Mouse (Mus musculus) intestine, embryonic 14.5 days (tissue): ENCODE data around the gene Rpl34. TPM values are rescaled to one million over a fixed set of nuclear protein-coding genes. Genes with fewer than 3 reads are reported as not detected.

Experiments
- ATAC-seq: fragments of 200-750 bp; cut with Nextera tagmentation; replicated peaks from 2 replicates; pipeline ENCODE4 v1.8.0; 2017; ENCODE audit warnings: low read depth, moderate number of reproducible peaks, moderate TSS enrichment, moderate library complexity; ENCODE audit not compliant: low FRiP score, low TSS enrichment
- DNase-seq: peaks from one replicate; pipeline ENCODE4 v3.0.0-alpha.2; 2018; ENCODE audit warnings: low spot score
- H3K27ac ChIP-seq: fragments of 300-500 bp; sonication (generic); 2 replicates; pipeline ENCODE4 v1.5.1; 2014; ENCODE audit warnings: low read depth, mild to moderate bottlenecking, control low read depth
- H3K27me3 ChIP-seq: fragments of 300-500 bp; sonication (generic); replicated peaks from 2 replicates; pipeline ENCODE4 v1.6.1; 2014; ENCODE audit warnings: low read length, control low read depth; ENCODE audit not compliant: control insufficient read depth, insufficient read depth
- H3K36me3 ChIP-seq: fragments of 300-500 bp; sonication (generic); 2 replicates; pipeline ENCODE4 v1.6.1; 2014; ENCODE audit warnings: low read length, control low read depth; ENCODE audit not compliant: control insufficient read depth, insufficient read depth
- H3K4me1 ChIP-seq: fragments of 300-500 bp; sonication (generic); replicated peaks from 2 replicates; pipeline ENCODE4 v1.6.1; 2014; ENCODE audit warnings: low read length, control low read depth, mixed read lengths; ENCODE audit not compliant: control insufficient read depth, insufficient read depth
- H3K4me2 ChIP-seq: fragments of 300-500 bp; sonication (generic); 2 replicates; pipeline ENCODE4 v1.6.1; 2014; ENCODE audit warnings: low read length
- H3K4me3 ChIP-seq: fragments of 300-500 bp; sonication (generic); 2 replicates; pipeline ENCODE4 v1.5.1; 2014; ENCODE audit warnings: low read depth, low read length, control low read depth, mixed read lengths
- H3K9ac ChIP-seq: fragments of 300-500 bp; sonication (generic); 2 replicates; pipeline ENCODE4 v1.6.1; 2014; ENCODE audit warnings: mild to moderate bottlenecking, low read length
- H3K9me3 ChIP-seq: fragments of 300-500 bp; sonication (generic); 2 replicates; pipeline ENCODE4 v1.6.1; 2016; ENCODE audit warnings: low read length, control low read depth; ENCODE audit not compliant: control insufficient read depth
- WGBS: fragments of 180-500 bp; shearing (Covaris S2); extraction: QIAGEN DNeasy Blood & Tissue Kit; methylation state at CpG from one replicate; pipeline ENCODE4 v1.1.7; 2014; 5-methylcytosine and 5-hydroxymethylcytosine counted together
- polyA plus RNA-seq: library from polyadenylated mRNA; unstranded; fragments of >200 nt; fragmentation: Nextera tagmentation; extraction: Ambion mirVana; gene quantifications from 2 replicates; pipeline ENCODE4 v1.2.1, GENCODE M21; 2014

The Rpl34 gene
- polyA plus RNA-seq, 1 experiment from 2014 or later = 1,258 TPM

DNA sequence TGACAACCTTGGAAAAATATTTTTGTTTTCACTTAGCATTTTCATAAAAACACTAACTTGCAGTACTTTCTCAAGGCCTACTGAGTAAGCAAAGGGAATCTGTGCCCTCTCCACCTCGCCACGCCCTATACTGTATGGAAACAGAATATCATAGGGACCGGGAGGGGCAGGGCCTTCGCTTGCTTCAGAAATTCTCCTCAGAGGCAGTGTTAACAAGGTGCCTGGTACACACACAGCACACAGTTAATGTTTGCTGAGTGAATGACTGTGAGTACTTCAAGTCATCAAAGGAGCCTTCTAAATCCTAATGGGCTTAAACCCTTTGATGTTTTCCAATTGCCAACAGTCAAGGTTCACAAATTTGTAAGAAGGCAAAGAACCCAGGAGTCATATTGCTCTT is 11.3 kb downstream of the Rpl34 start:
- Histone ChIP-seq H3K9ac (no peak overlapping the region), H3K9me3 (no peaks in the 10 kb centered on the region), H3K4me1 (no peaks in the 10 kb centered on the region; the same call in 1 of the 2 replicates), H3K4me2 (no peak overlapping the region), H3K36me3 (no peaks in the 10 kb centered on the region), H3K27me3 (no peaks in the 10 kb centered on the region), H3K27ac (no peak overlapping the region), H3K4me3 (no peak overlapping the region)
- DNase-seq (no peak), ATAC-seq (no peak)
- WGBS = 77% methylated on average over 4 of the region's 4 CpGs

DNA sequence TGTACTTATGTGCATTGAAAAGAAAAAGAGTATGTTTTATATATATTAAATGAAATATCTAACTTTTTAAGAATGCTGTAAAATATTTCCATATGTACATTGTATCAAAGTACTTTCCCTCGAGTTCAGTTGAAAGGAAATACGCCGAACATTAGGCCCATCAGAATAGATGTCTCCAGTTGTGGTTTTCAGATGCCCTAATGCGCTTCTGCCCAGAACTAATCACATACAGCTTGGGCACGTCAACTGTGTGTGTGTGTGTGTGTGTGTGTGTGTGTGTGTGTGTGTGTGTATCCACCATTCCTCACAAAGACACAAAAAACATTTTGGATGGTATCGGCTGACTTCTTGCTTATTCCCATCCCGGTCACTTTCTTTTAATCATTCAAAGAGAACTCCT is 13.6 kb downstream of the Rpl34 start:
- Histone ChIP-seq H3K9ac (no peak overlapping the region), H3K4me2 (no peak overlapping the region), H3K4me3 (no peak overlapping the region), H3K4me1 (no peaks in the 10 kb centered on the region; the same call in 1 of the 2 replicates), H3K9me3 (no peaks in the 10 kb centered on the region), H3K36me3 (no peaks in the 10 kb centered on the region), H3K27ac (no peak overlapping the region), H3K27me3 (no peaks in the 10 kb centered on the region)
- ATAC-seq = no peak
- no peak for DNase-seq
- WGBS = 90% methylated on average over 7 of the region's 7 CpGs

DNA sequence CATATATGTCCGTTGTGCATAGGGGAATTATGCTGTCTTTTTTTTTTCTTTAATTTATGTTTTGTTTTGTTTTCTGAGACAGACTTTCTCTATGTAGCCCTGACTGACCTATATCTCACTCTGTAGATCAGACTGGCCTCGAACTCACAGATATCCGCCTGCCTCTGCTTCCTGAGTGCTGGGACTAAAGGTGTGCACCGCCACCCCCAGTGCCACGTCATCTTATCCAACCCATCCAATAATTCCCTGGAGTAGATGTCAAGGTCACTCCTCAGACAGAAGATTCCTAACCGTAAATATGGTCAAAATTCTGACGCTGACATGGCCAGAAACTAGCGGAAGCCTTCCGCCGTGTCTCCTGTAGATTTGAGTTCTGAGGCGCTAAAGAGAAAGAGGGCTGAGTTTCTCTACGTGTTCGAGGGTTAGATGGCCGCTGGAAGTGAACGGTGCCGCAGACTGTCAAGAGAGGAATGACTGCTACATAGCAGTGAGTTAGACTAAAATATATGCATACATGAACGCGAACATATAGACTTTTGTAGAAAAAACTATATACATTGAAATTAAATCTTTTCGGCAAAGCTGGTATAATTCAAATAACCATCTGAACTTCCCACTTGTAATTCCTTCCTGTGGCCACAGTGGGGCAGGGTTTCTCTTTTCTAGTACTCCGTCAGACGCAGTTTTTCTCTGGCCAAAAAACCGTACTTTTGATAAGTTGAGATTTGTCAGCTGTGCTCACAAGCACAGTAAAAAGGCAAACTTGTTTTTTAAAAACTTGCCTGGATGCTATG is 15.2 kb downstream of the Rpl34 start:
- DNase-seq (peak; percentile 75), ATAC-seq (no peak)
- no peaks in the 10 kb centered on the region for H3K36me3 ChIP-seq

DNA sequence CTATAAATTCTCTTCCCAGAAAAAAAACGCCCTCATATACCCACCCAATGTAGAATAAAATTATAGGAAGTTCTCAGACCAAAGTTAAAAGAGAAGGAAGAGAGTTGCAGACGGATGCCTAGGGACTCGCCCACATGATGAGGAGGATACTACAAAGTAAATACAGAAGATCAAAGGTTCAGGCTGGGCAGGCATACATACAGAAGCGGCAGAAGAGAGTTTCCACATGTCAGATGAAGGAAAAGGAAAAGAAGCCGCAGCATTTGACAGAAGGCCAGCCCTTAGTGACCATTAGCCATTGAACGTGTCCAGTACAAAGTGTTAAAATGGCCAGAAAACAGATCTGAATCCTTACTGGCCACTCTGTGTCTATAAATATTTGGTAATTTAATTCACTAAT is 17.3 kb downstream of the Rpl34 start:
- H3K27ac ChIP-seq = no peak overlapping the region
- H3K9ac ChIP-seq = no peak overlapping the region
- no peaks in the 10 kb centered on the region for H3K27me3 ChIP-seq
- H3K4me1 ChIP-seq = peaks cover 5% of the 10 kb centered on the region
- ATAC-seq (no peak), DNase-seq (no peak)
- H3K4me2 ChIP-seq = no peak overlapping the region
- no peak overlapping the region for H3K4me3 ChIP-seq
- no peaks in the 10 kb centered on the region for H3K9me3 ChIP-seq
- 44% methylated on average over 6 of the region's 6 CpGs for WGBS
- H3K36me3 ChIP-seq = no peaks in the 10 kb centered on the region

More for the DNA sequence above, 15.2 kb downstream of the Rpl34 start:
- H3K9me3 ChIP-seq = no peaks in the 10 kb centered on the region
- H3K4me3 ChIP-seq = peak overlapping the region; percentile 34
- WGBS = 12% methylated on average over 22 of the region's 22 CpGs
- no peaks in the 10 kb centered on the region for H3K27me3 ChIP-seq
- peak overlapping the region; percentile 56 for H3K4me2 ChIP-seq
- H3K27ac ChIP-seq = no peak overlapping the region
- no peaks in the 10 kb centered on the region; the same call in 1 of the 2 replicates for H3K4me1 ChIP-seq
- 0 out of 2 replicates have a peak overlapping the region, but pooled peaks have one; percentile 11 for H3K9ac ChIP-seq

DNA sequence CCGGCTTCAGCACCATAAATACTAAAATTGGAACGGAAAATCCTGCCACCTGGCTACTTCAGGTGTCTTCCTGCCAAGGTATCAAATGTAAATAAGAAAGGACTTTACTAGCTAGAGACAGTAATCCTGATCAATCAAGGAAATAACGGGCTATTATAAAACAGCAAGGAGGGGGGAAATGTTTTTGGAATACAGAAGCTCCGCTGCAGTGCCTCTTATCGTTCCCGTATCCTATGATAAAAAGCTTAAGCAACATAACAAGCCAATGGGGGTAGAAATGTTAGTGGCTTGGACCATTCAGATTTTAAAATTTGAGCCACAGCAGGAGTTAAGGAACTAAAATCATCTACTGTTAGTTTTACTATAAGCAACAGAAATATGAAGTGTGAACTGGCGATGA is 20.1 kb downstream of the Rpl34 start:
- Histone ChIP-seq H3K4me1 (peaks cover 12% of the 10 kb centered on the region), H3K4me2 (peak overlapping the region; percentile 63), H3K9ac (no peak overlapping the region), H3K9me3 (no peaks in the 10 kb centered on the region), H3K27ac (no peak overlapping the region), H3K27me3 (no peaks in the 10 kb centered on the region), H3K36me3 (0 out of 2 replicates have a peak, but pooled peaks cover 3% of the 10 kb centered on the region), H3K4me3 (peak overlapping the region; percentile 93; the same call in 1 of the 2 replicates)
- ATAC-seq = no peak
- WGBS = 56% methylated on average over 7 of the region's 7 CpGs
- DNase-seq = no peak

DNA sequence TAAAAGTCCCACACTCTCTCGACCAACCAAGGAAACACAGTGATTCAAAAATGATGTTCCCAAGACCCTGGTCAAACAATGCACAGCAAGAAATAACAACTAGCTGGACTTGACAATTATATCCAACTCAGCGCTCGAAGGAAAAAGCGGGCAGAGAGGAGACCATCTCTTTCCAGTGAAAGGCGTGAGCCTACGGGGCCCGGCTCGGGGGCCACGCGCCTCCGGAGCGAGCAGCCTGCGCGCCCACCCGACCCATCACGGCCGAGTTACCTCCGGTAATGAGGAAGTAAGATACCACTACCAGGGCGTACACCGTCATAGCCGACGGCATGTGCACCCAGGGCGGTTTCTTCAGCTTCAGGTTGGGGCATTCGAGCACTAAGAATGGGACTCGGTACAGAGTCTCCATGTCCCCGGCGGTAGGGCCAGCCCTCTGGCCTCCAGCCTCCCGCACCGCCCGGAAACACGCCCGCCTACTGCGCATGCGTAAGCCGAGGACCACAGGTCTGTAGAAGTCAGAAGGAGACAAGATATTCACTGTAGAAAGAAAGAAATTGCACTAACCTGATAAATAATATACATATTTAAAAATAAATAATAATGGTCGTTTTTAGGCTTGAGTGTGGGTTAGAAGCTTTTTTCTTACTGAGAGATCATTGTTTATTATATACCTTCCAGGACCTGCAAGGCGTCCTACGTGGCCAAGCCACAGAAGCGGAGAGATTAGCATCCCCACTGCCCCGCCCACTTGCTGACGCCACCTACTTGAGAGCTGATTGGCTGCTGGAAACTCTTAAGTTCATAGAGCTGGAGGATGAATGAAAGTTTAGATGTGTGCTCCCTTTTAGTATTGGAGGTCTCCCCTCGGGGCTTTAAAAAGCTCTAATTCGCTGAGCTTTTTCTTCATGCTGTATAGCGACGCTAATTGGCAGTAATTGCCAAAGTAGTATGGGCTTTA is 21.0 kb downstream of the Rpl34 start, which contains the start of gene Ostc:
TSS of gene Ostc (minus strand) at position 478 of the 958 bp plus-strand sequence.
- 0% methylated on average over 45 of the region's 45 CpGs for WGBS
- Histone ChIP-seq H3K9me3 (no peaks in the 10 kb centered on the region), H3K27me3 (no peaks in the 10 kb centered on the region), H3K4me2 (peak within 1 kb of the TSS; percentile 91), H3K27ac (peak within 1 kb of the TSS; percentile 88), H3K4me3 (peak within 1 kb of the TSS; percentile 93), H3K9ac (peak within 1 kb of the TSS; percentile 89), H3K36me3 (peaks cover 11% of the 10 kb centered on the region), H3K4me1 (peaks cover 12% of the 10 kb centered on the region)
- DNase-seq (peak; percentile 96), ATAC-seq (peak; percentile 97)

DNA sequence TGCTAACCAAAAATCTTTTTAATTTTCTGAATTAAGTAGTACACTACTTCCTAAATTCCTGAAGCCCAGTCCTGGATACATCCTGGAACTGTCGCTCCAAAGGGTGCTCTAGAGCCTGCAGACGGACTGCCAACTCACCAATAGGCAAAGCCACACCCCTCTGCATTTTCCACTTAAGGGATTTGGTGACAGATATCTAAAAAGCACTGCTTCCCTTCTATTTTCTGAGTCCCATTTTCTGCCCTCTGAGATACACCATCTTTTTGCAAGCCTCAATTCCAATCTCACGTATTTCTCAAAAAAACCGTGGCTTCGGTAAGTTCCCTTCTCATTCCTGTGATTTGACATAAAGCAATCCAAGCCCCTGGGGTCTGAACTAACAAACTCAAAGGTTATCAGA is 21.7 kb downstream of the Rpl34 start:
- DNase-seq (no peak), ATAC-seq (no peak)
- H3K9ac ChIP-seq = peak overlapping the region; percentile 89
- peak overlapping the region; percentile 91 for H3K4me2 ChIP-seq
- H3K27ac ChIP-seq = peak overlapping the region; percentile 88
- H3K4me1 ChIP-seq = peaks cover 12% of the 10 kb centered on the region
- 3% methylated on average over 5 of the region's 5 CpGs for WGBS
- H3K27me3 ChIP-seq = no peaks in the 10 kb centered on the region
- H3K4me3 ChIP-seq = peak overlapping the region; percentile 93
- peaks cover 18% of the 10 kb centered on the region for H3K36me3 ChIP-seq
- no peaks in the 10 kb centered on the region for H3K9me3 ChIP-seq

DNA sequence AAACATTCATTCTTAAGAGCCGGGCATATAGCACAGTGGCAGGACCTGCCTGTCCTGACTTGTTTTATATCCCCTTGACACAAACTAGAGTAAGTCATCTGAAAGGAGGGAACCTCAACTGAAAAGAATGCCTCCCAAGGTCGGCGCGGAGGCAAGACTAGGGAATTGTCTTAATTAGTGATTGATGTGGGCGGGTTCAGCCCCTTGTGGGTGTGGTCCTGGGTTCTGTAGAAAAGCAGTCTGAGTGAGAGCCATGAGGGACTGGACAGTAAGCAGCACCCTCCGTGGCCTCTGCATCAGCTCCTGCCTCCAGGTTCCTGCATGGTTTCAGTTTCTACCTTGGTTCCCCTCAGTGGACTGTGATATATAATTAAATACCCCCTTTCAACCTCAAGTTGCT is 27.9 kb downstream of the Rpl34 start:
- H3K4me2 ChIP-seq = no peak overlapping the region
- H3K27ac ChIP-seq = no peak overlapping the region
- H3K9me3 ChIP-seq = no peaks in the 10 kb centered on the region
- no peak overlapping the region for H3K4me3 ChIP-seq
- H3K36me3 ChIP-seq = peaks cover 73% of the 10 kb centered on the region
- peaks cover 1% of the 10 kb centered on the region for H3K4me1 ChIP-seq
- H3K9ac ChIP-seq = no peak overlapping the region
- 80% methylated on average over 6 of the region's 6 CpGs for WGBS
- H3K27me3 ChIP-seq = no peaks in the 10 kb centered on the region
- DNase-seq (no peak), ATAC-seq (no peak)
